Mouse (Mus musculus): ENCODE measurements around the gene Rpl27.

DNA sequence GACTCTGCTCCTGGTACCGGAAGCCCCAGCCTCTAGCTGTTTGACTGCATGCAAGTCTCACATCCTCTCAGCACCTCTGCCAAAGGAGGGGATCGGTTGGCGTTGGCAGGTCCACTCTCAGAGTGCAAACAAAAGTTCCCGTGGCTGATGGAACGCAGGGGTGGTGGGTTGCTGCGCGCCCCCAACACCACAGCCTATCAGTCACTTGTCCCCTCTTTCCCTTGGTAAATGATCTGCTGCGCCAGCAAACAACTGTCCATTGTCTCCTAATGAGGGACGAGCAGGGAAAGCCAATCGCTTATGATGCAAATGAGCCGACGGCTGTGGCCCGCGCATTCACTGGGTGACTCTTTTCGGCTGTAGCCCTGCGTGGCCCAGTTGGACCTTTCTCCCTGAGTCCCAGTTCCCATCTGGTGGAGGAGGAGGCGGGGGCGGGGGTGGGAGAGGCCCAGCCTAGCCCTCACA, 37.1 kb downstream of the Rpl27 start:
- TF ChIP-seq CTCF (IDR thresholded peaks at IDR 0.05) (no peak), EP300 (IDR thresholded peaks at IDR 0.05) (no peak)

All from lung, postnatal 0 days (tissue).